Comparison of ENCODE assay signal across 10 mouse cellular contexts in the genomic region with DNA sequence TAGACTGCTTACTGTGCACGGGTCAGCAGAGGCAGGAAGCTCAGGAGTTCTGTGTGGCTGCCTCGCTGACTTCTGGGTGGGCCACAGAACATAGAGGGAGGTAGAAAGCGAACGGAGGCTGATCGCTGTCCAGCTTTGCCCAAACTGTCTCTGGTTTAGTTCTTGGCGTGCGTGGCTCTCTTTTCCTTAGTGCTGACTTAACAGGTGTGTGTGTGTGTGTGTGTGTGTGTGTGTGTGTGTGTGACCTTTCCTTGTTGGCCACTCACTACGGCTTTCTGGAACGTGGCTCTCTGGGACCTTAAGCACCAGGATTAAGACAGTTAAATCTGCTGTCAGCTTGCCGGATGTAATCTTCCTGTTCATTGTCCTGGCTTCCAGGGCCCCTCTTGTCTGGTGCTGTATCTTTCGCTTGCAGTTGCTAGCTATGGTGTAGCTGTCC. TPM values are rescaled to one million over a fixed set of nuclear protein-coding genes. Genes with fewer than 3 reads are reported as not detected.
DNase-seq lines count a peak whose midpoint lies in the region; ATAC-seq and TF ChIP-seq lines count a peak whose summit lies in the region.
"Had no signal": no experiment of that assay in that cellular context is flagged by ENCODE, and none has a peak within 500 bp of the region (broad histone marks: within the 10 kb centered on the region; RNA-seq: fewer than 3 reads in every experiment).

No protein-coding gene starts in this region.

- H3K4me2 ChIP-seq in heart, embryonic 13.5 days: peak overlapping the region; percentile 68
- H3K4me2 ChIP-seq in midbrain, postnatal 0 days (ENCODE audit: low read depth, low read length, poor library complexity, severe bottlenecking): peak overlapping the region; percentile 36
- H3K4me2 ChIP-seq: limb, embryonic 12.5 days had no signal

- H3K4me3 ChIP-seq in heart, embryonic 13.5 days: peak overlapping the region; percentile 39
- peak overlapping the region; percentile 6; the same call in 1 of the 2 replicates for H3K4me3 ChIP-seq in midbrain, postnatal 0 days (ENCODE audit: low read depth, low read length)
- H3K4me3 ChIP-seq: limb, embryonic 12.5 days had no signal

- H3K36me3 ChIP-seq in heart, embryonic 13.5 days: no peaks in the 10 kb centered on the region
- no peaks in the 10 kb centered on the region for H3K36me3 ChIP-seq in midbrain, postnatal 0 days (ENCODE audit: insufficient read depth, low read length)
- H3K36me3 ChIP-seq: limb, embryonic 12.5 days had no signal

- no peak for ATAC-seq in heart, embryonic 13.5 days (ENCODE audit: extremely low read depth, insufficient number of reproducible peaks, low FRiP score, low TSS enrichment)
- ATAC-seq in midbrain, postnatal 0 days (ENCODE audit: low FRiP score): no peak

- DNase-seq in heart, adult 11 months: peak; percentile 93
- DNase-seq in heart, postnatal 25 days (ENCODE audit: low spot score): no peak
- peak; percentile 76 to 79 for DNase-seq in kidney, postnatal 25 days
- no peak for DNase-seq in midbrain, postnatal 0 days (ENCODE audit: low spot score)
- DNase-seq in testis, postnatal 10 days (ENCODE audit: low spot score): no peak
- DNase-seq in left cerebral cortex, postnatal 36 days (ENCODE audit: low spot score in 2 of 2): no peak
- DNase-seq in adipocyte (ENCODE audit: low spot score): no peak

- WGBS in heart, embryonic 13.5 days: 11% methylated on average over 11 of the region's 11 CpGs
- WGBS in midbrain, postnatal 0 days: 27% methylated on average over 11 of the region's 11 CpGs

- no peak for TF ChIP-seq CTCF in midbrain, postnatal 0 days (IDR thresholded peaks at IDR 0.05)

- H3K4me1 ChIP-seq in heart, embryonic 13.5 days: peaks cover 92% of the 10 kb centered on the region
- no peaks in the 10 kb centered on the region for H3K4me1 ChIP-seq in midbrain, postnatal 0 days (ENCODE audit: insufficient read depth, low read length)

- peak overlapping the region; percentile 66 for H3K27ac ChIP-seq in heart, embryonic 13.5 days (replicated peaks)
- H3K27ac ChIP-seq in midbrain, postnatal 0 days (ENCODE audit: low read depth, low read length): 0 out of 2 replicates have a peak overlapping the region, but pooled peaks have one; percentile 43
- H3K27ac ChIP-seq: limb, embryonic 12.5 days had no signal

- H3K27me3 ChIP-seq in heart, embryonic 13.5 days (replicated peaks): no peaks in the 10 kb centered on the region
- H3K27me3 ChIP-seq in midbrain, postnatal 0 days (ENCODE audit: insufficient read depth, low read length): no peaks in the 10 kb centered on the region
- H3K27me3 ChIP-seq: CH12.LX; limb, embryonic 12.5 days had no signal

- peak overlapping the region; percentile 69 for H3K9ac ChIP-seq in heart, embryonic 13.5 days
- H3K9ac ChIP-seq in midbrain, postnatal 0 days (replicated peaks; ENCODE audit: low read length, poor library complexity, severe bottlenecking): peak overlapping the region; percentile 42; the same call in 1 of the 2 replicates
- H3K9ac ChIP-seq: limb, embryonic 12.5 days had no signal

- no peaks in the 10 kb centered on the region for H3K9me3 ChIP-seq in heart, embryonic 13.5 days
- no peaks in the 10 kb centered on the region for H3K9me3 ChIP-seq in midbrain, postnatal 0 days (ENCODE audit: low read length)
- H3K9me3 ChIP-seq: limb, embryonic 12.5 days had no signal

- intact Hi-C loops in heart, postnatal 25 days (cut with DNase I): loop anchor here (2.0 kb wide), 1 partner anchor 18 kb away; a partner anchor contains a TSS
- intact Hi-C loops in left cerebral cortex, postnatal 36 days (cut with DNase I): no loop called here

RNA-seq across cellular contexts. Expression of a gene that starts 18.6 kb away (rescaled TPM):
- total RNA-seq in heart, postnatal 25 days (2021): 10 to 100 TPM; 33.8 to 41.5 TPM
- 45.3 and 49.6 TPM in 2 replicates for polyA plus RNA-seq in heart, embryonic 13.5 days (2015; fragmentation: Nextera tagmentation; extraction: Ambion mirVana)
- 33.4 and 49.3 TPM in 2 replicates for total RNA-seq in midbrain, postnatal 0 days (2014; rRNA removed)
- polyA plus RNA-seq in midbrain, postnatal 0 days (2015; fragmentation: Nextera tagmentation; extraction: Ambion mirVana): 19.1 and 20.3 TPM in 2 replicates
- 10 to 100 TPM; 21.3 to 23.5 TPM for total RNA-seq in left cerebral cortex, postnatal 36 days (2021)

Comparison
In these comparisons a context has a peak if more than half of its experiments do, and no peak if none do; other contexts are left out.
1. DNase-seq: peak in heart, adult 11 months (single experiment) and kidney, postnatal 25 days (2 of 2); none in heart, postnatal 25 days (single experiment), midbrain, postnatal 0 days (single experiment), testis, postnatal 10 days (single experiment), left cerebral cortex, postnatal 36 days (0 of 2) and adipocyte (single experiment).